ENCODE assay signal across 8 mouse cellular contexts in genomic region chr5:57713980-57714379, GRCm38 (mm10). TPM values are rescaled to one million over a fixed set of nuclear protein-coding genes. Genes with fewer than 3 reads are reported as not detected.
DNase-seq lines count a peak whose midpoint lies in the region; ATAC-seq lines count a peak whose summit lies in the region.

No protein-coding gene starts in this region.

- H3K27ac ChIP-seq in heart, embryonic 11.5 days (ENCODE audit: low read depth, low read length), result peak overlapping the region; percentile 97; the same call in 1 of the 2 replicates
- H3K27ac ChIP-seq in kidney, embryonic 16.5 days (ENCODE audit: low read length), result no peak overlapping the region
- H3K27ac ChIP-seq in lung, embryonic 16.5 days (ENCODE audit: low read length), result no peak overlapping the region

- H3K9ac ChIP-seq in heart, embryonic 11.5 days (ENCODE audit: low read depth, low read length), result peak overlapping the region; percentile 89; the same call in 1 of the 2 replicates
- H3K9ac ChIP-seq in kidney, embryonic 16.5 days (replicated peaks; ENCODE audit: low read length), result no peak overlapping the region; the same call in 1 of the 2 replicates
- H3K9ac ChIP-seq in lung, embryonic 16.5 days (ENCODE audit: low read length), result no peak overlapping the region

- peak; percentile 12 for DNase-seq in adrenal gland, postnatal 14 days
- DNase-seq in adrenal gland, postnatal 25 days, result no peak
- DNase-seq in thymus, postnatal 14 days, result peak; percentile 8
- DNase-seq in thymus, postnatal 4 days, result no peak
- DNase-seq in retina, embryonic 14.5 days (ENCODE audit: low spot score), result peak; percentile 69

- peak overlapping the region; percentile 78 for H3K4me3 ChIP-seq in heart, embryonic 11.5 days (ENCODE audit: low read depth, low read length)
- H3K4me3 ChIP-seq in kidney, embryonic 16.5 days (ENCODE audit: low read length), result peak overlapping the region; percentile 74
- H3K4me3 ChIP-seq in lung, embryonic 16.5 days (ENCODE audit: low read length), result peak overlapping the region; percentile 72

- H3K36me3 ChIP-seq in heart, embryonic 11.5 days (ENCODE audit: control insufficient read depth, insufficient read depth, low read length), result no peaks in the 10 kb centered on the region
- H3K36me3 ChIP-seq in kidney, embryonic 16.5 days (ENCODE audit: insufficient read depth, low read length), result no peaks in the 10 kb centered on the region
- no peaks in the 10 kb centered on the region for H3K36me3 ChIP-seq in lung, embryonic 16.5 days (ENCODE audit: control insufficient read depth, insufficient read depth, low read length)

- H3K4me2 ChIP-seq in heart, embryonic 11.5 days, result peak overlapping the region; percentile 95
- H3K4me2 ChIP-seq in kidney, embryonic 16.5 days (replicated peaks; ENCODE audit: low read depth, low read length), result peak overlapping the region; percentile 76
- H3K4me2 ChIP-seq in lung, embryonic 16.5 days (ENCODE audit: low read depth, low read length), result peak overlapping the region; percentile 96

- no peaks in the 10 kb centered on the region for H3K4me1 ChIP-seq in heart, embryonic 11.5 days (ENCODE audit: control insufficient read depth, insufficient read depth, low read length)
- peaks cover 2% of the 10 kb centered on the region; the same call in 1 of the 2 replicates for H3K4me1 ChIP-seq in kidney, embryonic 16.5 days (ENCODE audit: insufficient read depth, low read length)
- H3K4me1 ChIP-seq in lung, embryonic 16.5 days (replicated peaks; ENCODE audit: control insufficient read depth, insufficient read depth, low read length), result peaks cover 7% of the 10 kb centered on the region

- no peaks in the 10 kb centered on the region for H3K9me3 ChIP-seq in heart, embryonic 11.5 days (replicated peaks; ENCODE audit: control insufficient read depth, low read length)
- no peaks in the 10 kb centered on the region for H3K9me3 ChIP-seq in kidney, embryonic 16.5 days (ENCODE audit: low read length)
- no peaks in the 10 kb centered on the region for H3K9me3 ChIP-seq in lung, embryonic 16.5 days (ENCODE audit: control insufficient read depth, low read length)

- WGBS in heart, embryonic 11.5 days (ENCODE audit: insufficient replicate concordance), result 1% methylated on average over 10 of the region's 10 CpGs
- 1% methylated on average over 10 of the region's 10 CpGs for WGBS in kidney, embryonic 16.5 days
- WGBS in lung, embryonic 16.5 days, result 2% methylated on average over 10 of the region's 10 CpGs

- no peak for ATAC-seq in heart, embryonic 11.5 days (replicated peaks; ENCODE audit: insufficient number of reproducible peaks, low FRiP score, low TSS enrichment)
- no peak for ATAC-seq in kidney, embryonic 16.5 days (ENCODE audit: low FRiP score, low TSS enrichment)
- no peak for ATAC-seq in lung, embryonic 16.5 days (ENCODE audit: low read depth)

- no peaks in the 10 kb centered on the region for H3K27me3 ChIP-seq in heart, embryonic 11.5 days (ENCODE audit: control insufficient read depth, insufficient read depth, low read length)
- 0 out of 2 replicates have a peak, but pooled peaks cover 1% of the 10 kb centered on the region for H3K27me3 ChIP-seq in kidney, embryonic 16.5 days (ENCODE audit: insufficient read depth, low read length)
- H3K27me3 ChIP-seq in lung, embryonic 16.5 days (ENCODE audit: control insufficient read depth, insufficient read depth, low read depth, low read length), result peaks cover under 1% of the 10 kb centered on the region; the same call in 1 of the 2 replicates

RNA-seq across cellular contexts. Expression of gene Pcdh7, which starts 3.8 kb away (rescaled TPM):
- total RNA-seq in adrenal gland, postnatal 14 days (2021), result 4.6 and 7.6 TPM in 2 replicates
- 1.2 and 2.0 TPM in 2 replicates for total RNA-seq in adrenal gland, postnatal 25 days (2021)
- 17.6 and 19.4 TPM in 2 replicates for polyA plus RNA-seq in heart, embryonic 11.5 days (2014; fragmentation: Nextera tagmentation; extraction: Ambion mirVana)
- 4.1 and 5.8 TPM in 2 replicates for polyA plus RNA-seq in kidney, embryonic 16.5 days (2015; fragmentation: Nextera tagmentation; extraction: Ambion mirVana)
- 2.8 and 3.1 TPM in 2 replicates for polyA plus RNA-seq in lung, embryonic 16.5 days (2015; fragmentation: Nextera tagmentation; extraction: Ambion mirVana)

Comparison
In these comparisons a context has a peak if more than half of its experiments do, and no peak if none do; other contexts are left out.
1. DNase-seq: peak in adrenal gland, postnatal 14 days (single experiment), thymus, postnatal 14 days (single experiment) and retina, embryonic 14.5 days (single experiment); none in adrenal gland, postnatal 25 days (single experiment) and thymus, postnatal 4 days (single experiment).
2. Peak in every context shown above with its lines, with median percentiles within 50 percentile points of each other: H3K4me2 ChIP-seq and H3K4me3 ChIP-seq.